28 mouse cellular contexts compared by ENCODE assay signal in the genomic region with DNA sequence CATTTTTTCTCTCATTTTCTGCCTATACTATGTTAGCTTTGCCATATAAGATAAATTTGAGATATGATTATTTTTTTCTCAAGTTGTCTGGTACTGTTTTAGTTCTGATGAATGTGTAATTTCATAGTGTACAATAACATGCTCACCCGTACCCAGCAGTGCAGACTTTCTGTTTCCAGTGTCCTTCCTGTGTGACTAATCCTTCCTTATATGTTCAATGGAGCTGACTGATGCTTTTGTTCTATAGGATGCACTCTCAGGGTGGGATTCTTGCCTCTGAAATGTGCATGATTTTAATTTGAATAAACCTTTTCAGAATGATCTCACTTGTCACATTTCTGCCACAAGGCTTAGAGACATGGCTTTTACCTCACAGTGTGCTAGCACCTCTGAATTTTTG.
DNase-seq lines count a peak whose midpoint lies in the region; ATAC-seq and TF ChIP-seq lines count a peak whose summit lies in the region.
"Had no signal": no experiment of that assay in that cellular context is flagged by ENCODE, and none has a peak within 500 bp of the region (broad histone marks: within the 10 kb centered on the region; RNA-seq: fewer than 3 reads in every experiment).

No protein-coding gene starts in this region.

- 20% methylated on average over 1 of the region's 1 CpGs for WGBS in hindbrain, embryonic 11.5 days
- WGBS in hindbrain, embryonic 13.5 days: 8% methylated on average over 1 of the region's 1 CpGs
- 2% methylated on average over 1 of the region's 1 CpGs for WGBS in midbrain, embryonic 13.5 days
- WGBS in midbrain, postnatal 0 days: 3% methylated on average over 1 of the region's 1 CpGs

- DNase-seq in embryo, embryonic 10 days (ENCODE audit: low spot score): peak; percentile 40
- no peak for DNase-seq in embryo, embryonic 9.5 days (ENCODE audit: extremely low spot score)
- DNase-seq in hindbrain, embryonic 11.5 days (ENCODE audit: low spot score): peak; percentile 16
- DNase-seq in midbrain, postnatal 0 days (ENCODE audit: low spot score): no peak
- peak; percentile 34 for DNase-seq in embryo, embryonic 10.5 days (ENCODE audit: low spot score)
- DNase-seq in lung, postnatal 14 days: no peak
- DNase-seq: adrenal gland, postnatal 14 days; cerebellum, adult 11-12 months; cerebellum, adult 9-11 months; heart, adult 2 months; heart, postnatal 4 days; kidney, adult 9 months; kidney, postnatal 10 days; layer of hippocampus, postnatal 36 days; liver, embryonic 13.5 days; lung, adult 18-20 months; right cerebral cortex, postnatal 25 days had no signal

- H3K9me3 ChIP-seq in hindbrain, embryonic 11.5 days (ENCODE audit: control insufficient read depth, low read length): no peaks in the 10 kb centered on the region
- H3K9me3 ChIP-seq in hindbrain, embryonic 13.5 days: no peaks in the 10 kb centered on the region
- H3K9me3 ChIP-seq in midbrain, embryonic 13.5 days: no peaks in the 10 kb centered on the region
- H3K9me3 ChIP-seq in midbrain, postnatal 0 days (ENCODE audit: low read length): no peaks in the 10 kb centered on the region
- H3K9me3 ChIP-seq: heart, embryonic 12.5 days; limb, embryonic 10.5 days; limb, embryonic 15.5 days; liver, embryonic 13.5 days; stomach, embryonic 15.5 days had no signal

- peak; percentile 82 for ATAC-seq in hindbrain, embryonic 11.5 days (ENCODE audit: low FRiP score)
- ATAC-seq in hindbrain, embryonic 13.5 days (ENCODE audit: low FRiP score): no peak
- ATAC-seq in midbrain, embryonic 13.5 days: peak; percentile 55; the same call in 1 of the 2 replicates
- ATAC-seq in midbrain, postnatal 0 days (ENCODE audit: low FRiP score): no peak
- ATAC-seq: intestine, postnatal 0 days; lung, postnatal 0 days had no signal

- H3K4me3 ChIP-seq in hindbrain, embryonic 11.5 days (ENCODE audit: low read depth, low read length): no peak overlapping the region
- no peak overlapping the region for H3K4me3 ChIP-seq in hindbrain, embryonic 13.5 days
- H3K4me3 ChIP-seq in midbrain, embryonic 13.5 days (replicated peaks): no peak overlapping the region
- no peak overlapping the region for H3K4me3 ChIP-seq in midbrain, postnatal 0 days (ENCODE audit: low read depth, low read length)
- H3K4me3 ChIP-seq: heart, adult 2 months; heart, embryonic 12.5 days; limb, embryonic 10.5 days; limb, embryonic 15.5 days; liver, embryonic 13.5 days; myocyte; stomach, embryonic 15.5 days had no signal

- TF ChIP-seq CTCF in midbrain, postnatal 0 days (IDR thresholded peaks at IDR 0.05): no peak

- H3K9ac ChIP-seq in hindbrain, embryonic 11.5 days (ENCODE audit: low read depth, low read length): no peak overlapping the region
- no peak overlapping the region for H3K9ac ChIP-seq in hindbrain, embryonic 13.5 days
- no peak overlapping the region for H3K9ac ChIP-seq in midbrain, embryonic 13.5 days (replicated peaks)
- no peak overlapping the region for H3K9ac ChIP-seq in midbrain, postnatal 0 days (replicated peaks; ENCODE audit: low read length, poor library complexity, severe bottlenecking)
- H3K9ac ChIP-seq: heart, embryonic 12.5 days; limb, embryonic 15.5 days; liver, embryonic 13.5 days; stomach, embryonic 15.5 days had no signal

- no peaks in the 10 kb centered on the region for H3K27me3 ChIP-seq in hindbrain, embryonic 11.5 days (ENCODE audit: control insufficient read depth, insufficient read depth, low read length)
- H3K27me3 ChIP-seq in hindbrain, embryonic 13.5 days: no peaks in the 10 kb centered on the region
- H3K27me3 ChIP-seq in midbrain, embryonic 13.5 days: no peaks in the 10 kb centered on the region
- no peaks in the 10 kb centered on the region for H3K27me3 ChIP-seq in midbrain, postnatal 0 days (ENCODE audit: insufficient read depth, low read length)
- H3K27me3 ChIP-seq: CH12.LX; heart, embryonic 12.5 days; limb, embryonic 15.5 days; liver, embryonic 13.5 days; stomach, embryonic 15.5 days had no signal

- no peaks in the 10 kb centered on the region for H3K36me3 ChIP-seq in hindbrain, embryonic 11.5 days (ENCODE audit: control insufficient read depth, insufficient read depth, low read length)
- no peaks in the 10 kb centered on the region for H3K36me3 ChIP-seq in hindbrain, embryonic 13.5 days
- no peaks in the 10 kb centered on the region for H3K36me3 ChIP-seq in midbrain, embryonic 13.5 days
- no peaks in the 10 kb centered on the region for H3K36me3 ChIP-seq in midbrain, postnatal 0 days (ENCODE audit: insufficient read depth, low read length)
- H3K36me3 ChIP-seq: heart, embryonic 12.5 days; limb, embryonic 10.5 days; limb, embryonic 15.5 days; liver, embryonic 13.5 days; stomach, embryonic 15.5 days had no signal

- no peak overlapping the region for H3K4me2 ChIP-seq in hindbrain, embryonic 11.5 days (replicated peaks; ENCODE audit: low read depth, low read length)
- no peak overlapping the region for H3K4me2 ChIP-seq in hindbrain, embryonic 13.5 days
- H3K4me2 ChIP-seq in midbrain, embryonic 13.5 days (replicated peaks): no peak overlapping the region
- no peak overlapping the region for H3K4me2 ChIP-seq in midbrain, postnatal 0 days (ENCODE audit: low read depth, low read length, poor library complexity, severe bottlenecking)
- H3K4me2 ChIP-seq: heart, embryonic 12.5 days; limb, embryonic 15.5 days; liver, embryonic 13.5 days; stomach, embryonic 15.5 days had no signal

- H3K4me1 ChIP-seq in hindbrain, embryonic 11.5 days (replicated peaks; ENCODE audit: control insufficient read depth, insufficient read depth, low read length): no peaks in the 10 kb centered on the region
- H3K4me1 ChIP-seq in hindbrain, embryonic 13.5 days (replicated peaks): no peaks in the 10 kb centered on the region
- H3K4me1 ChIP-seq in midbrain, embryonic 13.5 days (replicated peaks): peaks cover 5% of the 10 kb centered on the region
- no peaks in the 10 kb centered on the region for H3K4me1 ChIP-seq in midbrain, postnatal 0 days (ENCODE audit: insufficient read depth, low read length)
- H3K4me1 ChIP-seq: heart, embryonic 12.5 days; limb, embryonic 10.5 days; limb, embryonic 15.5 days; liver, embryonic 13.5 days; stomach, embryonic 15.5 days had no signal

- no peak overlapping the region for H3K27ac ChIP-seq in hindbrain, embryonic 11.5 days (ENCODE audit: low read depth, low read length)
- H3K27ac ChIP-seq in hindbrain, embryonic 13.5 days: no peak overlapping the region
- no peak overlapping the region for H3K27ac ChIP-seq in midbrain, embryonic 13.5 days
- no peak overlapping the region for H3K27ac ChIP-seq in midbrain, postnatal 0 days (ENCODE audit: low read depth, low read length)
- H3K27ac ChIP-seq: heart, adult 2 months; limb, embryonic 10.5 days; limb, embryonic 15.5 days; liver, embryonic 13.5 days; macrophage; stomach, embryonic 15.5 days had no signal

Comparison
In these comparisons a context has a peak if more than half of its experiments do, and no peak if none do; other contexts are left out.
1. DNase-seq: peak in embryo, embryonic 10 days (single experiment), hindbrain, embryonic 11.5 days (single experiment) and embryo, embryonic 10.5 days (single experiment); none in embryo, embryonic 9.5 days (single experiment), midbrain, postnatal 0 days (single experiment) and lung, postnatal 14 days (single experiment).
2. ATAC-seq: peak in hindbrain, embryonic 11.5 days (single experiment) and midbrain, embryonic 13.5 days (single experiment); none in hindbrain, embryonic 13.5 days (single experiment) and midbrain, postnatal 0 days (single experiment).